Mouse (Mus musculus) ES-E14 (cell line): Measurements from ENCODE around the gene Prokr1.

Experiments used
- CHD2 ChIP-seq: IDR thresholded peaks from 2 replicates; pipeline ENCODE4 v1.6.1; 2014; ENCODE audit warnings: mild to moderate bottlenecking, low read depth, low read length, inconsistent platforms
- HCFC1 ChIP-seq: IDR thresholded peaks from 2 replicates; pipeline ENCODE4 v1.6.1; 2012; ENCODE audit warnings: low read length, inconsistent platforms, borderline replicate concordance; ENCODE audit not compliant: insufficient read depth
- MAFK ChIP-seq: IDR thresholded peaks from 2 replicates; pipeline ENCODE4 v1.6.1; 2014; ENCODE audit warnings: mild to moderate bottlenecking, low read depth, low read length, inconsistent platforms; ENCODE audit not compliant: insufficient read depth
- ZC3H11A ChIP-seq: IDR thresholded peaks from 2 replicates; pipeline ENCODE4 v1.6.1; 2012; ENCODE audit warnings: low read depth, mild to moderate bottlenecking, inconsistent platforms, low read length, borderline replicate concordance
- ZNF384 ChIP-seq: IDR thresholded peaks from 2 replicates; pipeline ENCODE4 v1.6.1; 2012; ENCODE audit warnings: low read depth, low read length, inconsistent platforms

- TF ChIP-seq ZNF384, result no peak
- no peak for TF ChIP-seq ZC3H11A
- TF ChIP-seq HCFC1, result no peak
- no peak for TF ChIP-seq MAFK
- no peak for TF ChIP-seq CHD2
Measured at GRCm38 (mm10) chr6:87583183-87583611, 7.3 kb downstream of the Prokr1 start.
